Mouse (Mus musculus): ENCODE results near the gene Ndufb2. TPM values are rescaled to one million over a fixed set of nuclear protein-coding genes. Genes with fewer than 3 reads are reported as not detected.

Gene Ndufb2
- polyA plus RNA-seq, 1 experiment from 2014 or later = 418 TPM

GRCm38 (mm10) chr6:39559276-39559939 is 33.0 kb upstream of the Ndufb2 start:
- Histone ChIP-seq H3K9me3 (no peaks in the 10 kb centered on the region), H3K36me3 (replicated peaks) (no peaks in the 10 kb centered on the region), H3K27me3 (replicated peaks) (no peaks in the 10 kb centered on the region), H3K4me2 (no peak overlapping the region), H3K9ac (no peak overlapping the region), H3K27ac (no peak overlapping the region; the same call in 1 of the 2 replicates), H3K4me1 (peaks cover 49% of the 10 kb centered on the region), H3K4me3 (no peak overlapping the region)
- no peak for ATAC-seq (replicated peaks)
- 36% methylated on average over 6 of the region's 6 CpGs for WGBS

GRCm38 (mm10) chr6:39562166-39563015 is 30.0 kb upstream of the Ndufb2 start:
- Histone ChIP-seq H3K27ac (no peak overlapping the region), H3K9me3 (no peaks in the 10 kb centered on the region), H3K9ac (no peak overlapping the region), H3K4me2 (peak overlapping the region; percentile 33), H3K27me3 (replicated peaks) (no peaks in the 10 kb centered on the region), H3K4me3 (0 out of 2 replicates have a peak overlapping the region, but pooled peaks have one; percentile 7), H3K36me3 (replicated peaks) (no peaks in the 10 kb centered on the region), H3K4me1 (peaks cover 22% of the 10 kb centered on the region)
- peak; percentile 41; the same call in 1 of the 2 replicates for ATAC-seq (replicated peaks)
- 23% methylated on average over 23 of the region's 23 CpGs for WGBS

GRCm38 (mm10) chr6:39567528-39567927 is 24.8 kb upstream of the Ndufb2 start:
- Histone ChIP-seq H3K4me3 (no peak overlapping the region), H3K27me3 (replicated peaks) (no peaks in the 10 kb centered on the region), H3K9ac (no peak overlapping the region), H3K4me2 (no peak overlapping the region), H3K27ac (no peak overlapping the region), H3K4me1 (no peaks in the 10 kb centered on the region), H3K36me3 (replicated peaks) (no peaks in the 10 kb centered on the region), H3K9me3 (no peaks in the 10 kb centered on the region)
- 12% methylated on average over 5 of the region's 5 CpGs for WGBS
- no peak for ATAC-seq (replicated peaks)

GRCm38 (mm10) chr6:39570426-39570825 is 21.9 kb upstream of the Ndufb2 start:
- Histone ChIP-seq H3K27ac (no peak overlapping the region), H3K9me3 (no peaks in the 10 kb centered on the region), H3K27me3 (replicated peaks) (no peaks in the 10 kb centered on the region), H3K4me1 (peaks cover 15% of the 10 kb centered on the region), H3K4me2 (no peak overlapping the region), H3K9ac (no peak overlapping the region), H3K4me3 (no peak overlapping the region), H3K36me3 (replicated peaks) (no peaks in the 10 kb centered on the region)
- 78% methylated on average over 3 of the region's 3 CpGs for WGBS
- ATAC-seq (replicated peaks) = no peak

GRCm38 (mm10) chr6:39573791-39574554 is 18.4 kb upstream of the Ndufb2 start, which contains the start of gene Adck2:
Gene Adck2, plus strand, starts transcription at chr6:39573873.
- peak within 1 kb of the TSS; percentile 90 for H3K9ac ChIP-seq
- no peaks in the 10 kb centered on the region for H3K9me3 ChIP-seq
- H3K36me3 ChIP-seq (replicated peaks) = peaks cover 11% of the 10 kb centered on the region; the same call in 1 of the 2 replicates
- H3K4me3 ChIP-seq = peak within 1 kb of the TSS; percentile 83
- no peaks in the 10 kb centered on the region for H3K27me3 ChIP-seq (replicated peaks)
- H3K4me2 ChIP-seq = peak within 1 kb of the TSS; percentile 93
- peak within 1 kb of the TSS; percentile 97 for H3K27ac ChIP-seq
- WGBS = under 1% methylated on average over 49 of the region's 49 CpGs
- H3K4me1 ChIP-seq = peaks cover 15% of the 10 kb centered on the region
- peak; percentile 98 for ATAC-seq (replicated peaks)

GRCm38 (mm10) chr6:39574555-39574869 is 17.9 kb upstream of the Ndufb2 start:
- Histone ChIP-seq H3K4me1 (peaks cover 15% of the 10 kb centered on the region), H3K9me3 (no peaks in the 10 kb centered on the region), H3K9ac (peak overlapping the region; percentile 90), H3K4me3 (peak overlapping the region; percentile 83), H3K36me3 (replicated peaks) (peaks cover 14% of the 10 kb centered on the region; the same call in 1 of the 2 replicates), H3K4me2 (peak overlapping the region; percentile 93), H3K27me3 (replicated peaks) (no peaks in the 10 kb centered on the region), H3K27ac (peak overlapping the region; percentile 97)
- WGBS = 15% methylated on average over 10 of the region's 10 CpGs
- ATAC-seq (replicated peaks) = peak; percentile 45; the same call in 1 of the 2 replicates

- Histone ChIP-seq H3K9me3 (no peaks in the 10 kb centered on the region), H3K9ac (peak overlapping the region; percentile 90), H3K27ac (peak overlapping the region; percentile 97), H3K4me2 (peak overlapping the region; percentile 93), H3K27me3 (replicated peaks) (no peaks in the 10 kb centered on the region), H3K4me1 (peaks cover 15% of the 10 kb centered on the region), H3K4me3 (peak overlapping the region; percentile 83), H3K36me3 (replicated peaks) (peaks cover 18% of the 10 kb centered on the region; the same call in 1 of the 2 replicates)
- 75% methylated on average over 7 of the region's 7 CpGs for WGBS
- ATAC-seq (replicated peaks) = no peak
These were observed 17.4 kb upstream of the Ndufb2 start for GRCm38 (mm10) chr6:39574951-39575350.

- Histone ChIP-seq H3K4me3 (no peak overlapping the region), H3K9me3 (no peaks in the 10 kb centered on the region), H3K27ac (no peak overlapping the region), H3K27me3 (replicated peaks) (no peaks in the 10 kb centered on the region), H3K9ac (no peak overlapping the region), H3K36me3 (replicated peaks) (peaks cover 52% of the 10 kb centered on the region), H3K4me1 (peaks cover 6% of the 10 kb centered on the region), H3K4me2 (no peak overlapping the region)
- 87% methylated on average over 7 of the region's 7 CpGs for WGBS
- no peak for ATAC-seq (replicated peaks)
These were observed 12.8 kb upstream of the Ndufb2 start for GRCm38 (mm10) chr6:39579552-39579951.

- no peak for ATAC-seq (replicated peaks)
- no peak overlapping the region for H3K4me3 ChIP-seq
- no peaks in the 10 kb centered on the region for H3K9me3 ChIP-seq
- H3K27ac ChIP-seq = no peak overlapping the region
- no peak overlapping the region for H3K9ac ChIP-seq
- H3K4me2 ChIP-seq = no peak overlapping the region
- H3K27me3 ChIP-seq (replicated peaks) = no peaks in the 10 kb centered on the region
- peaks cover 52% of the 10 kb centered on the region for H3K36me3 ChIP-seq (replicated peaks)
- H3K4me1 ChIP-seq = no peaks in the 10 kb centered on the region
- WGBS = 86% methylated on average over 2 of the region's 2 CpGs
These were observed 11.8 kb upstream of the Ndufb2 start for GRCm38 (mm10) chr6:39580558-39580957.

- H3K4me1 ChIP-seq = no peaks in the 10 kb centered on the region
- no peaks in the 10 kb centered on the region for H3K27me3 ChIP-seq (replicated peaks)
- WGBS = 81% methylated on average over 7 of the region's 7 CpGs
- peaks cover 59% of the 10 kb centered on the region for H3K36me3 ChIP-seq (replicated peaks)
- no peak overlapping the region for H3K4me3 ChIP-seq
- H3K27ac ChIP-seq = no peak overlapping the region
- ATAC-seq (replicated peaks) = no peak
- H3K9me3 ChIP-seq = no peaks in the 10 kb centered on the region
- H3K4me2 ChIP-seq = no peak overlapping the region
- H3K9ac ChIP-seq = no peak overlapping the region
These were observed 11.1 kb upstream of the Ndufb2 start for GRCm38 (mm10) chr6:39581087-39581784.

GRCm38 (mm10) chr6:39585517-39585916 is 6.9 kb upstream of the Ndufb2 start, which contains the start of gene Gm42420:
Gene Gm42420, plus strand, starts transcription at chr6:39585753.
- H3K36me3 ChIP-seq (replicated peaks) = peaks cover 55% of the 10 kb centered on the region
- no peak within 1 kb of the TSS for H3K4me3 ChIP-seq
- H3K4me1 ChIP-seq = no peaks in the 10 kb centered on the region
- WGBS = 93% methylated on average over 6 of the region's 6 CpGs
- H3K4me2 ChIP-seq = no peak within 1 kb of the TSS
- H3K9ac ChIP-seq = no peak within 1 kb of the TSS
- H3K9me3 ChIP-seq = no peaks in the 10 kb centered on the region
- H3K27ac ChIP-seq = no peak within 1 kb of the TSS
- no peaks in the 10 kb centered on the region for H3K27me3 ChIP-seq (replicated peaks)
- ATAC-seq (replicated peaks) = no peak
